Mouse (Mus musculus) limb, embryonic 11.5 days (tissue): Measurements from ENCODE around the gene Sirt7. TPM values are rescaled to one million over a fixed set of nuclear protein-coding genes. Genes with fewer than 3 reads are reported as not detected.

ENCODE experiments used
- ATAC-seq: fragments of 200-750 bp; cut with Nextera tagmentation; 2 replicates; pipeline ENCODE4 v1.8.0; 2017; ENCODE audit warnings: low read depth; ENCODE audit not compliant: insufficient number of reproducible peaks, low FRiP score, low TSS enrichment
- DNase-seq: peaks from one replicate; pipeline ENCODE4 v3.0.0-alpha.2; 2015; ENCODE audit warnings: low spot score
- H3K27ac ChIP-seq: fragments of 300-500 bp; sonication (generic); replicated peaks from 2 replicates; pipeline ENCODE4 v1.5.1; 2014; ENCODE audit warnings: low read depth, mild to moderate bottlenecking, low read length
- H3K27me3 ChIP-seq: fragments of 300-500 bp; sonication (generic); 2 replicates; pipeline ENCODE4 v1.6.1; 2014; ENCODE audit warnings: mild to moderate bottlenecking, low read length, mixed read lengths; ENCODE audit not compliant: control insufficient read depth, insufficient read depth
- H3K36me3 ChIP-seq: fragments of 300-500 bp; sonication (generic); 2 replicates; pipeline ENCODE4 v1.6.1; 2014; ENCODE audit warnings: mild to moderate bottlenecking, low read length, moderate library complexity, mixed read lengths; ENCODE audit not compliant: control insufficient read depth, insufficient read depth
- H3K4me1 ChIP-seq: fragments of 300-500 bp; sonication (generic); 2 replicates; pipeline ENCODE4 v1.6.1; 2014; ENCODE audit warnings: low read length, mixed read lengths; ENCODE audit not compliant: control insufficient read depth, insufficient read depth
- H3K4me2 ChIP-seq: fragments of 300-500 bp; sonication (generic); 2 replicates; pipeline ENCODE4 v1.6.1; 2014; ENCODE audit warnings: low read depth, mild to moderate bottlenecking, moderate library complexity; ENCODE audit not compliant: severe bottlenecking
- H3K4me3 ChIP-seq: fragments of 300-500 bp; sonication (generic); 2 replicates; pipeline ENCODE4 v1.5.1; 2014; ENCODE audit warnings: low read depth, low read length
- H3K9ac ChIP-seq: fragments of 300-500 bp; sonication (generic); 2 replicates; pipeline ENCODE4 v1.6.1; 2014; ENCODE audit warnings: mild to moderate bottlenecking, low read length
- H3K9me3 ChIP-seq: fragments of 300-500 bp; sonication (generic); 2 replicates; pipeline ENCODE4 v1.6.1; 2016; ENCODE audit warnings: low read length; ENCODE audit not compliant: control insufficient read depth
- WGBS: fragments of 180-500 bp; shearing (Covaris S2); extraction: QIAGEN DNeasy Blood & Tissue Kit; methylation state at CpG from one replicate; pipeline ENCODE4 v1.1.7; 2014; 5-methylcytosine and 5-hydroxymethylcytosine counted together
- polyA plus RNA-seq: library from polyadenylated mRNA; unstranded; fragments of >200 nt; fragmentation: Nextera tagmentation; extraction: Ambion mirVana; gene quantifications from 2 replicates; pipeline ENCODE4 v1.2.1, GENCODE M21; 2014

The Sirt7 gene
- polyA plus RNA-seq, 1 experiment from 2014 or later = 24.6 TPM

DNA sequence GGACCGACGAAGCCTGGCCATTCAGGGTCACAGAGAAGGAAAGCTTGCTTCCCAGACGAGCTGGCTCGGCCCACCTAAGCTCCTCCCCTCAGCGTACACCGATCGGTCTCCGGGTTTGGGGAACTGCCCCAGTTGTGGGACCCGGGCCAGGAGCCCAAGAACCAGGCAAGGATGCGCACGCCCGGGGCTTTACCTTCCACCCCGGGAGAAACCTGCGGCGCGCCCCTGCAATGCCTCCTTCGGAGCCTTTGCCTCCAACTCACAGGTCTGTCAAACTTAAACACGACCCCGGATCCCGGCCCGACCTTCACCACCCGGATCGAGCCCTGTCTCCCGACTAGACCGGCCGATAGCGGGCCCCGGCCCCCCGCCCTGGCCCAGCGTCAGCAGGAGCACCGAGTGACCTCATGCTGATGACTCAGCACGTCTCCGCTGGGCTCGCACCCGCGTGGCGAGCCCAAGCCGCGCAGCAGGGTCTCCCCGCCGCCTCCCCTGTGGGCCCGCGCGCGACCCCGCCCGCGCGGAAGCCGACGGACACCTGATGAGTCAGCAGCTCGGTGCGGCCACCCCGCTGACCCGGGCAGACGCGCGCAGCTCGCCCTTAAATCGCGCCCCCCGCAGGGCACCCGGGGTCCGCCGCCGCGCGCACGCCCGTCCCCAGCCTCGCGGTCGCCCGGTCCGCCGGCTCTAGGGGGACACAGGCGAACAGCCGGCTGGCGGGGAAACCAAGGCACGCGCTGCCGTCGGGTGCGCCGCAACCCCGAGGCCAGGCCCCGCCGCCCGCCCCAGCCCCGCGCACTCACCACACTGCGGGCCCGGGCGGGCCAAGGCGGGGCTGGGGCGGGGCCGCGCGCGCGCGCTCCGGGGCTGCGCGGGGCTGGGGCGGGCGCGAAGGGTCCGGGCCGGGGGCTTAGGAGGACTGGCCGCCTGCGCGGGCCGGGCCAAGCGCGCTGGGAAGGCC is 7.8 kb upstream of the Sirt7 start:
- Histone ChIP-seq H3K9me3 (no peaks in the 10 kb centered on the region), H3K9ac (peak overlapping the region; percentile 81), H3K36me3 (peaks cover 2% of the 10 kb centered on the region; the same call in 1 of the 2 replicates), H3K27ac (peak overlapping the region; percentile 77), H3K27me3 (no peaks in the 10 kb centered on the region), H3K4me3 (peak overlapping the region; percentile 89), H3K4me1 (peaks cover 15% of the 10 kb centered on the region), H3K4me2 (peak overlapping the region; percentile 95)
- 1% methylated on average over 92 of the region's 116 CpGs for WGBS
- ATAC-seq = peak; percentile 74
- DNase-seq = peak; percentile 67

DNA sequence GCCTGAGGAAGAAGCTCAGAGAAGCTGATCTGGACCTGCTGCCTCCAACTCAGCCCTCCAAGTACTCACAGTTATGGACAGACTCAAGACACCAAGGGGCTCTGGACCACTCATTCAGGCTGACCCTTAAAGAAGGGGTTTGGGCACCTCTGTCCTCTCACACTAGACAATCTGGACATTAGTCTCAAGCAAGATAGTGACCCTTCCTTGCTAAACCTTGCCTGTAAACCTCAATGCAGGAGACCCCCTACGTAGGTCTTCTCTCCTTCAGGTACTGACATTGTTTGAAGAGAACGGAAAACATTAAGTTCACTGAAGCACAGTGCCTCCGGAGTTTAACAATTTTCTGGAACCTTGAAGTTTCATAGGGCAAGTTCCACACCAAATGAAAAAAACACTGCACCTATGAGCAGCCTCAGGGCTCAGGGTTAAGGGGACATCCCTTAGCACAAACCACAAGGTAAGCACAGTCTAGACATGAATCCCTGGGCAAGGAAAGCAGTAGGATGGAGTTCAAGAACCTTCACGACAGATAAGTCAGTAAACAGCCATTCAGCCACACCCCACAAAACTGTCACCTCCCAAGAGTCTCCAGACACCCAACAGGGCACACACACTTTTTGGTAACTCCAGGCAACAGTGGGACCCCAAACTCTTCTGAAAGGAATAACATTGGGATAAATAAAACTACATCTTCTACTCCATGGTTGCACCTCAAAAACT is 6.8 kb upstream of the Sirt7 start:
- H3K4me2 ChIP-seq = peak overlapping the region; percentile 95
- peaks cover 15% of the 10 kb centered on the region for H3K4me1 ChIP-seq
- ATAC-seq = no peak
- H3K27me3 ChIP-seq = no peaks in the 10 kb centered on the region
- H3K36me3 ChIP-seq = peaks cover 2% of the 10 kb centered on the region; the same call in 1 of the 2 replicates
- no peaks in the 10 kb centered on the region for H3K9me3 ChIP-seq
- peak overlapping the region; percentile 89 for H3K4me3 ChIP-seq
- peak overlapping the region; percentile 77; the same call in 1 of the 2 replicates for H3K27ac ChIP-seq
- no peak for DNase-seq
- WGBS = 62% methylated on average over 4 of the region's 4 CpGs
- H3K9ac ChIP-seq = peak overlapping the region; percentile 81

- peak overlapping the region; percentile 8; the same call in 1 of the 2 replicates for H3K9ac ChIP-seq
- no peaks in the 10 kb centered on the region for H3K27me3 ChIP-seq
- peaks cover 2% of the 10 kb centered on the region; the same call in 1 of the 2 replicates for H3K36me3 ChIP-seq
- H3K4me3 ChIP-seq = no peak overlapping the region
- no peak for ATAC-seq
- no peaks in the 10 kb centered on the region for H3K9me3 ChIP-seq
- 43% methylated on average over 7 of the region's 7 CpGs for WGBS
- no peak overlapping the region for H3K4me2 ChIP-seq
- H3K27ac ChIP-seq = no peak overlapping the region
- DNase-seq = no peak
- H3K4me1 ChIP-seq = peaks cover 15% of the 10 kb centered on the region
Observed at GRCm38 (mm10) chr11:120630881-120631725, 6.1 kb upstream of the Sirt7 start.

DNA sequence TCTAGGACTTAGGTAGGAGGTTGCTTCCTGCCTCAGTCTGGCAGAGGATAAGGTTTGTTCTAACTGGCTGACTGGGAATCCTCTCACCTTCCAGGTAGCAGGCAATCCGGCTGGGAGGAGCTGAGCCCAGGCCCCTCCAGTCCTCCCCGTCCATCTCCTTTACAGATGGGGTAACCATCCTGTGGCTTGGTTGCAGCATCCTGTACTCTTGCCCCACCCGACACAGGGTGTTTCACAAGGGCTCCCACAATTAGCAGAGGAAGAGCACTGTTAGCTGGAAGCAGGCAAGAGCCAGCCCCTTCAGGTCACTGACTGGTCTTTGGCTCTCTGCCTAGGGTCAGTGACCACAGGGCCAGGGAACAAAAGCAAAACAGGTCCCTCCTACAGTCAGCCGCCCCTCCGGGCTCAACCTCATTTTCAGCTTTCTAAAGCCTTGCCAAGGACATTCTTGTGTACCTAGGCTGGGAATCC is 5.4 kb upstream of the Sirt7 start:
- DNase-seq (no peak), ATAC-seq (no peak)
- Histone ChIP-seq H3K4me2 (0 out of 2 replicates have a peak overlapping the region, but pooled peaks have one; percentile 12), H3K36me3 (peaks cover 2% of the 10 kb centered on the region; the same call in 1 of the 2 replicates), H3K4me3 (no peak overlapping the region), H3K9ac (peak overlapping the region; percentile 23; the same call in 1 of the 2 replicates), H3K9me3 (no peaks in the 10 kb centered on the region), H3K4me1 (peaks cover 18% of the 10 kb centered on the region), H3K27me3 (no peaks in the 10 kb centered on the region), H3K27ac (no peak overlapping the region)
- 67% methylated on average over 5 of the region's 5 CpGs for WGBS

DNA sequence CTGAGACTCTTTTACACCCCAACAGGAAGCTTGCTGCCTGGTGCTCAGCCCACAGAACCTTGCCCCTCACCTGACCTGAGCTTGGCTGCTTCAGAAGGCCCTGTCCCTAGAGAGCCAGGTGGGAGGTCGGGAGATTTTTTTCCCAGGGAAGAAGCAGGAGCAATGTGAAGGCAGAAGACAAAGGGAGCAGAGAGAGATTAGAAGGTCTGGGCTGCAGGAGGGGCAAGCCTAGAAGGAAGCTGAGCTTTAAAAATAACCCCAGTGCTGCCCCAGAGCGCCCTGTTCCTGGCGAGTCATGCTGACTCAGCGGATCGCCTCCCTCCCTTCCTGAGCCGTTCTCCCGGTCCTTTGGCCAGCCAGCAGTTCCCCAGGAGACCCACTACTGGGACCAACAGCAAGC is 4.9 kb upstream of the Sirt7 start:
- 58% methylated on average over 7 of the region's 7 CpGs for WGBS
- Histone ChIP-seq H3K9me3 (no peaks in the 10 kb centered on the region), H3K27ac (no peak overlapping the region), H3K4me2 (no peak overlapping the region), H3K9ac (peak overlapping the region; percentile 23; the same call in 1 of the 2 replicates), H3K36me3 (peaks cover 2% of the 10 kb centered on the region; the same call in 1 of the 2 replicates), H3K27me3 (no peaks in the 10 kb centered on the region), H3K4me3 (no peak overlapping the region), H3K4me1 (peaks cover 23% of the 10 kb centered on the region)
- DNase-seq = no peak
- no peak for ATAC-seq

- Histone ChIP-seq H3K9me3 (no peaks in the 10 kb centered on the region), H3K27ac (no peak overlapping the region), H3K4me2 (no peak overlapping the region), H3K4me3 (no peak overlapping the region), H3K4me1 (peaks cover 23% of the 10 kb centered on the region), H3K27me3 (no peaks in the 10 kb centered on the region), H3K9ac (no peak overlapping the region), H3K36me3 (peaks cover 2% of the 10 kb centered on the region; the same call in 1 of the 2 replicates)
- ATAC-seq (no peak), DNase-seq (no peak)
- WGBS = 81% methylated on average over 23 of the region's 23 CpGs
Observed at GRCm38 (mm10) chr11:120629341-120629730, 4.3 kb upstream of the Sirt7 start.

GRCm38 (mm10) chr11:120628601-120629340 is 3.7 kb upstream of the Sirt7 start:
- WGBS = 94% methylated on average over 23 of the region's 23 CpGs
- H3K4me1 ChIP-seq = peaks cover 23% of the 10 kb centered on the region

More at GRCm38 (mm10) chr11:120628601-120629340, 3.7 kb upstream of the Sirt7 start:
- Histone ChIP-seq H3K4me3 (no peak overlapping the region), H3K36me3 (peaks cover 2% of the 10 kb centered on the region; the same call in 1 of the 2 replicates), H3K27me3 (no peaks in the 10 kb centered on the region), H3K9ac (no peak overlapping the region), H3K27ac (no peak overlapping the region), H3K4me2 (no peak overlapping the region), H3K9me3 (no peaks in the 10 kb centered on the region)
- ATAC-seq (no peak), DNase-seq (no peak)
